Mouse (Mus musculus) hindbrain, embryonic 13.5 days (tissue): ENCODE measurements at regions not wholly inside any gene's neighbourhood (a gene's known extent, or its start where the extent isn't known, plus 50 kb on each side); places are given as distances from the start of the nearest gene placed in this dataset.
"Not testable (repeated sequence)": the region's sequence is repeated elsewhere in the genome, so short reads cannot be mapped to it uniquely, and the experiment has no call there.

Source experiments
- ATAC-seq: fragments of 200-750 bp; cut with Nextera tagmentation; 2 replicates; pipeline ENCODE4 v1.8.0; 2017; ENCODE audit warnings: moderate TSS enrichment; ENCODE audit not compliant: low FRiP score
- H3K27ac ChIP-seq: fragments of 300-500 bp; sonication (generic); 2 replicates; pipeline ENCODE4 v1.5.1; 2015; ENCODE audit warnings: inconsistent platforms, mild to moderate bottlenecking, moderate library complexity
- H3K27me3 ChIP-seq: fragments of 300-500 bp; sonication (generic); 2 replicates; pipeline ENCODE4 v1.6.1; 2015; ENCODE audit warnings: mild to moderate bottlenecking, inconsistent platforms
- H3K36me3 ChIP-seq: fragments of 300-500 bp; sonication (generic); 2 replicates; pipeline ENCODE4 v1.6.1; 2015; ENCODE audit warnings: mild to moderate bottlenecking, inconsistent platforms
- H3K4me1 ChIP-seq: fragments of 300-500 bp; sonication (generic); replicated peaks from 2 replicates; pipeline ENCODE4 v1.6.1; 2015; ENCODE audit warnings: inconsistent platforms
- H3K4me2 ChIP-seq: fragments of 300-500 bp; sonication (generic); 2 replicates; pipeline ENCODE4 v1.6.1; 2015; ENCODE audit warnings: inconsistent platforms, mild to moderate bottlenecking, moderate library complexity
- H3K4me3 ChIP-seq: fragments of 300-500 bp; sonication (generic); 2 replicates; pipeline ENCODE4 v1.5.1; 2015; ENCODE audit warnings: mild to moderate bottlenecking, inconsistent platforms
- H3K9ac ChIP-seq: fragments of 300-500 bp; sonication (generic); 2 replicates; pipeline ENCODE4 v1.6.1; 2015; ENCODE audit warnings: mild to moderate bottlenecking, inconsistent platforms
- H3K9me3 ChIP-seq: fragments of 300-500 bp; sonication (generic); 2 replicates; pipeline ENCODE4 v1.6.1; 2016; ENCODE audit warnings: inconsistent platforms
- WGBS: fragments of 180-500 bp; shearing (Covaris S2); methylation state at CpG from one replicate; pipeline ENCODE4 v1.1.7; 2015; 5-methylcytosine and 5-hydroxymethylcytosine counted together

DNA sequence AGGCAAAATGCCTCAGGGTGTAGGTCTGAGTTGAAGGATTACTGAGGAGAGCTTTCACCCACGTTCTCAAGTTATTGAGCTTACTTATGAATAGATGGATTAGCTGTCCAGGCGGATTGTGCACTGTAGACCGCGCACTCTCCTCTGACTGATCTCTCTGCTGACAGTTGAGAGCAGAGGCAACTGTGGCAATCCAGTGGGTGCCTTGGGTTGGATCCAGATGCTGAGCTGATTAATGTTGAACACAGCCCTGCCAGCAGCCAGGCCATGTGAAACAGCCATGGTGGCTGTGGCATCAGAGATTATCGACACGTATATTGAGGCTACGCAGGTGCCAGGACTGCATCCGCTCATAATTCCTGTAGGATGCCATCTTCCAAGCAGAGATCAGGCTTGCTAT, 53.6 kb downstream of the Gm10320 start:
- Histone ChIP-seq H3K27me3 (0 out of 2 replicates have a peak, but pooled peaks cover 3% of the 10 kb centered on the region), H3K36me3 (no peaks in the 10 kb centered on the region), H3K27ac (no peak overlapping the region), H3K9me3 (no peaks in the 10 kb centered on the region), H3K9ac (no peak overlapping the region), H3K4me2 (no peak overlapping the region), H3K4me3 (no peak overlapping the region), H3K4me1 (no peaks in the 10 kb centered on the region)
- ATAC-seq = no peak
- WGBS = 91% methylated on average over 8 of the region's 8 CpGs

DNA sequence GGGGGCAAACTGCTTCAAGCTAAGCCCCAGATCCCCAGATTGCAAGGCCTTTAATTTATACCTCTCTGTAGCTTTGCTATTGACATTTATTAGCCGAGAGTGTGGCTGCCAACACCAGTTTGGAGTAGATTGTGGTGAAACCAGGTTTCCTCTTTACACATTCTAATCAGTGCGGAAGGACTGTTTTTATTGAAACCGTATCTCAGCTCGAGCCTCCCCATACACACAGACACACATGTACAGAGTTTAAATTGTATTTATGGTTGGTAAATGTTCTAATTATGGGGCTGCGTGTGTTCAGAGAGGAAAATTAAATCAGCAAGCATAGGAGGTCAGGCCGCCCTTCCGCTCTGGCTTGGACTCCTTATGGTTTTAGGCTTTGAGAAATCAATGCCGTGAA, 54.8 kb downstream of the Gm10320 start:
- Histone ChIP-seq H3K4me2 (no peak overlapping the region), H3K36me3 (no peaks in the 10 kb centered on the region), H3K27ac (no peak overlapping the region), H3K27me3 (0 out of 2 replicates have a peak, but pooled peaks cover 3% of the 10 kb centered on the region), H3K4me3 (no peak overlapping the region), H3K9me3 (no peaks in the 10 kb centered on the region), H3K9ac (no peak overlapping the region), H3K4me1 (no peaks in the 10 kb centered on the region)
- no peak for ATAC-seq
- 74% methylated on average over 8 of the region's 8 CpGs for WGBS

DNA sequence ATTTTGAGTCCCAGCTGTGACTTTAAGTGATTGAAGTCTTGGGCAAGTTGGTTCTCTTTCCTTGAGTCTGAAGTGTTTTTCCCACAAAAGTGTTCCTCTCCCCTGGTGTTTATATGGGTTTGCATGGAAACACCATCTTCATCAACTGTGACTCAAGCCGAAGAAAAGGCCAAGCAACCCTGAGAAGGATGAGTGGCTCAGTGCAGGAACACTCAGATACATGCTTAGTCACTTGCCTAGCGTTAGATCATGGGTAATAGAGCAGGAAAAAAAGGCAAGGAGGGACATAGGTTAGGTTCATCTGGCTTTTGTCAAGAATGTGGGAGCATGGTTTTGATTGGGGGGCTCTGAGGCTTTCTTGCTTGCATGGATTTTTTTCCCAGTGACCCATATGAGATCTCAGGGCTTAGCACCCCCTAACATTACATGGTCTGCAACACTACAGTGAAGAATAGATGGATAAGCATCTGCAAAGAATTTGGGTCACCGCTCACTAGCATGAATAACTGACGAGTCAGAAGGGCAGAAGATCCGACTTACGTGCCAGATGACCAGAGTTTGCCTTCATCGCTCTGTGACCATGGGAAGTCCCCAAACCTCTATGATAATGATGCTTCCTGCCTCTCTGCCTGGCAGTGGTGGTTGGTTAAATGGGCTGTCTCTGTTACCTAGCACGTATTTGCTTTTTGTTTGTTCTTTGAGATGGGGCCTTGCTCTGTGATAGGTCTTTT, 56.4 kb downstream of the Gm10320 start:
- Histone ChIP-seq H3K27ac (no peak overlapping the region), H3K4me1 (no peaks in the 10 kb centered on the region), H3K4me3 (no peak overlapping the region), H3K36me3 (no peaks in the 10 kb centered on the region), H3K9me3 (no peaks in the 10 kb centered on the region), H3K27me3 (peaks cover 14% of the 10 kb centered on the region), H3K9ac (no peak overlapping the region), H3K4me2 (no peak overlapping the region)
- WGBS = 97% methylated on average over 8 of the region's 8 CpGs
- no peak for ATAC-seq

DNA sequence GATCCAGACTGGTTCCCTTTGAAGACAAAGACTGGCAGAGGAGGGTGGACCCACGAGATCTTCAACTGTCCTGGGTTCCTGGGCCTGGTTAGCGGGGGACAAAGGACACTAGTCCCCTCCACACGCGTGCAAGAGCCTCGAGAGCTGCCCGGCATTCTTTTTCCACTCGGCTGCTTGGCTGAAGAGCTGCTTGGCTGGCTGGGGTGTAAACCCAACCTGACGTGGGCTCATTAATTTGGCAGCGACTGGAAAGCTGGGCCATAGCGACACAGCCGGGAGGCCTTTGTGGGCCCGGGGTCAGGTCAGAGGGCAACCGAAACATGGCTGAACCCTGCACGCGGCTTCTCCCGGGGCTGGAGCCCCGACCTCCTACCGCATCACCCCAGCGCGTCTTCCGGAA, 62.0 kb downstream of the Gm10320 start:
- WGBS = 15% methylated on average over 21 of the region's 21 CpGs
- ATAC-seq = no peak
- Histone ChIP-seq H3K4me2 (peak overlapping the region; percentile 30; the same call in 1 of the 2 replicates), H3K9ac (no peak overlapping the region), H3K27me3 (peaks cover 36% of the 10 kb centered on the region), H3K36me3 (no peaks in the 10 kb centered on the region), H3K4me1 (peaks cover 6% of the 10 kb centered on the region), H3K4me3 (no peak overlapping the region), H3K9me3 (no peaks in the 10 kb centered on the region), H3K27ac (no peak overlapping the region)

DNA sequence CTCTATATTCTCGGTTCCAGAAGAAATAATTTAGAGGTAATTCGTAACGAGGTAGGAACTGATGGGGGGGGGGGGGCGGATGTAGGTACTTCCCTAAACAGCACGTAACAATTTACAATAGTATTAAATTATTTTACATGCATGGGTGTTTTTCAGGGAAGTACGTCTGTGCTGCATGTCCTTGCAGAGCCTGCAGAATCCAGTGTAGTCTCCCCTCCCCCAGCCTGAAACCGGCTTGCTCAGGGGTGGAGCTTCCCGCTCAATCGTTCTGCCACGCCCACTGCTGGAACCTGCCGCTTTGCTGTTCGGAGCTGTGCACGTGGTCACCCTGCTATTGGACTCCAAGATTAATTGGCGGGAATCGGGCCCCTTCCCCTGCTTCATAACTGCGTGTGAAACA, 64.1 kb downstream of the Gm10320 start:
- not testable (repeated sequence) for H3K4me1 ChIP-seq, H3K27ac ChIP-seq
- WGBS = 11% methylated on average over 16 of the region's 16 CpGs

DNA sequence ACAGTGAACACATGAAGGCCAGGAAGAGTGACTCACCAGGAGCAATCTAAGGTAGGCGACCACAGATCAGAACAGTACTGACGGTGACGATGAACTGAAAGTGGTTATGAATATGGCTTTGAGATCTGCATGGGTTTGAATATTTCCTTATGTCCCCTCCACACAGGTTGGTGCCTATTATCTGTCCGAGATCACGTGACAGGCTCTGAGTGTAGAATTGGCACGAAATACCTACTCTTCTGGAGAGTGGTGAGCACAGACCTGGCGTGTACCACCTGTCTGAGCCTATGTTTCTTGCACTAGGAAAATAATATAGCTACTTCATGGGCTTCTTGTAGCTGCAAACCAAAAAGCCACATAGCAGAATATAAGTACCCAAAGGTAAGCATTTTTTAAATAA, 66.8 kb downstream of the Gm10320 start:
- Histone ChIP-seq H3K27me3 (peaks cover 20% of the 10 kb centered on the region), H3K4me3 (no peak overlapping the region), H3K4me2 (no peak overlapping the region), H3K4me1 (peaks cover 4% of the 10 kb centered on the region), H3K27ac (no peak overlapping the region), H3K9me3 (no peaks in the 10 kb centered on the region), H3K36me3 (no peaks in the 10 kb centered on the region), H3K9ac (no peak overlapping the region)
- ATAC-seq = no peak
- 92% methylated on average over 7 of the region's 7 CpGs for WGBS

More for the DNA sequence above, 64.1 kb downstream of the Gm10320 start:
- not testable (repeated sequence) for H3K36me3 ChIP-seq, H3K9me3 ChIP-seq, H3K9ac ChIP-seq, ATAC-seq
- Histone ChIP-seq H3K4me2 (peak overlapping the region; percentile 48), H3K27me3 (peaks cover 35% of the 10 kb centered on the region), H3K4me3 (peak overlapping the region; percentile 23)

DNA sequence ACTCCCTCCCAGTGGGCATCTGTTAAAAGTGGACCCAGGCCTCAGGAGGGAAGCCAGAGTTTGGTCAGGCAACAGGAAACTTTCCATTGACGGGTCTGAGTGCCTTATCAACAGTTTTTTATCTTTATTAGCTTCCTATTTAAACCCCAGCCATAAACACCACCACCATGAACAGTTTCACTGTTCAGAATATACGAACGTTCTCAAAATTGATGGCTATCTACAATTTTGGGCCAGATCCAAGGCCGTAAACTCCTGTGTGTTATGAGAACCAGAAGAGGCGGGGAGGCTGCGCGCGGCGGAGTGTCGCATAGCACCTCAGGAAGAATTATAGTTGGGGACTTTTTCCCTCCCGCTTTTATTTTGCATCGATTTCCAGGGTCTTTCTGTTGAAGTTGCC, 67.8 kb downstream of the Gm10320 start:
- WGBS = 95% methylated on average over 12 of the region's 12 CpGs
- Histone ChIP-seq H3K4me3 (no peak overlapping the region), H3K4me2 (no peak overlapping the region), H3K27me3 (peaks cover 10% of the 10 kb centered on the region), H3K4me1 (no peaks in the 10 kb centered on the region; the same call in 1 of the 2 replicates), H3K27ac (no peak overlapping the region), H3K36me3 (no peaks in the 10 kb centered on the region), H3K9ac (no peak overlapping the region), H3K9me3 (no peaks in the 10 kb centered on the region)
- no peak for ATAC-seq

DNA sequence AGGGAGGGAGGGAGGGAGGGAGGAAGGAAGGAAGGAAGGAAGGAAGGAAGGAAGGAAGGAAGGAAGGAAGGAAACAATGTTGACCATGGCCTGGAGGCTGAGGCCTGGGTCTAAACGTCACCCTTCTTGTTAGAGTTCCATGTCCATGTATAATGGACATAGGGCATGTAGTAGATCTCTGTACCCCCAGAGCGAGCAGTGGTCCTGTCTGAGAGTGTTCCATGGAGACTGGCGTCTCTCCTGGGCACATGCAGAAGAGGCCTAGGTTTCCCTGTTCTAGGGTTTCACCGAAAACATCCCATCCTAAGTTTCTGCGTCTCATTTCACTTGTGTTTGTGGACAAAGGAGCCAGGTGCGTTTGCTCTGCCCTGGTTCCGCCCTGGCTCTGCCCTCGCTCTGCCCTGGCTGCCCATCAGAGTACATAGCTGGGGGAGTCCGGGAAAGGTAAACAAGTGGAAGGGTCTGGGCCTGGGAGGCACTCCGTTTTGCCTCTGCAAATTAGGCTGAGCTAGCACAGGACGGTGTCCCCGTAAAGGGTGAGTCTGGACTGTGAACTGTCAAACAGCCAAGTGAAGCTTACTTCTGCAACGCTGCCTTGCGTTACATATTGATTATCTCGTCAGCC, 66.5 kb downstream of the Foxd1 start:
- no peak overlapping the region for H3K27ac ChIP-seq
- H3K4me2 ChIP-seq = no peak overlapping the region
- no peaks in the 10 kb centered on the region for H3K27me3 ChIP-seq
- ATAC-seq = no peak
- H3K4me1 ChIP-seq = no peaks in the 10 kb centered on the region
- H3K4me3 ChIP-seq = no peak overlapping the region
- no peak overlapping the region for H3K9ac ChIP-seq
- H3K36me3 ChIP-seq = no peaks in the 10 kb centered on the region
- no peaks in the 10 kb centered on the region for H3K9me3 ChIP-seq
- WGBS = 83% methylated on average over 15 of the region's 15 CpGs

DNA sequence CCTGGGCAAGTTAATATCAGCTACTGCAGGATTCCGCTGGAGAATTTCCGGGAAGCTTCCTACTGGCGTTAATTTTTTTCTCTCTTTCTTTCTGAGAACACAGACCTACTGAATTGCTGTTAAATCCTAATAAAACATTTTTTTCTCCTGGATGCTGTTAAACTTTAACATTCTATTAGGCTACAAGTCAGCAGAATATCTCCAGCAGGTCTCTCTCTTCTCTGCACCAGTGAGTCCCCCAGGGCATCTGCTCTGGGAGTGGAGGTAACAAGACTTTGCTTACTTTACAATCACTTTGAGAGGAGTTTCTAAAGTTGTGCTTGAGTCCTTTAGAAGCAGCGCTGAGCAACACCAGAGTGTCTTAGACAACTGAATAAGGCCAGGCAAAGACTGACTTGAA, 63.7 kb downstream of the Foxd1 start:
- Histone ChIP-seq H3K27me3 (no peaks in the 10 kb centered on the region), H3K9ac (no peak overlapping the region), H3K9me3 (no peaks in the 10 kb centered on the region), H3K27ac (no peak overlapping the region), H3K4me2 (no peak overlapping the region), H3K36me3 (no peaks in the 10 kb centered on the region), H3K4me3 (no peak overlapping the region), H3K4me1 (no peaks in the 10 kb centered on the region)
- no peak for ATAC-seq
- 94% methylated on average over 4 of the region's 4 CpGs for WGBS

DNA sequence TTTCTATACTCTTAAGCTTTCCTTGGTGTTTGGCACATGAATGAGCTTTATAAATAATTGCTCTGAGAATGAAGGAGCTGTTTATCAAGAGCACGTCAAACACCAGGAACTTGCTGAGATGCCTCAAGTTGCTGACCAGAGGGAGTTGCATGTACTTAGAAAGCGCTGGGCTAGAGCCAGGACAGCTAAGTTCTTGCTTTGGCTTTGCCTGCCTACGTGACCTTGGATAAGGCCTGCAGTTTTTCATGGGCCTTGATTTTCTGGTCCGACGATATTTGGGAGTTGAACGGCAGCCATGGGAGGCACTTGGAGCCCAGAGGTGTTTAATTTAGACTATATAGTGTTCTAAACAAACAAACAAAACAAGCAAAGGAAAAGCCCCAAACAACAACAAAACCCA, 62.4 kb downstream of the Foxd1 start:
- H3K9ac ChIP-seq = no peak overlapping the region
- no peaks in the 10 kb centered on the region for H3K36me3 ChIP-seq
- WGBS = 90% methylated on average over 6 of the region's 6 CpGs
- no peak overlapping the region for H3K4me2 ChIP-seq
- no peak overlapping the region for H3K27ac ChIP-seq
- H3K9me3 ChIP-seq = no peaks in the 10 kb centered on the region
- H3K4me3 ChIP-seq = no peak overlapping the region
- H3K27me3 ChIP-seq = no peaks in the 10 kb centered on the region
- H3K4me1 ChIP-seq = no peaks in the 10 kb centered on the region
- no peak for ATAC-seq

DNA sequence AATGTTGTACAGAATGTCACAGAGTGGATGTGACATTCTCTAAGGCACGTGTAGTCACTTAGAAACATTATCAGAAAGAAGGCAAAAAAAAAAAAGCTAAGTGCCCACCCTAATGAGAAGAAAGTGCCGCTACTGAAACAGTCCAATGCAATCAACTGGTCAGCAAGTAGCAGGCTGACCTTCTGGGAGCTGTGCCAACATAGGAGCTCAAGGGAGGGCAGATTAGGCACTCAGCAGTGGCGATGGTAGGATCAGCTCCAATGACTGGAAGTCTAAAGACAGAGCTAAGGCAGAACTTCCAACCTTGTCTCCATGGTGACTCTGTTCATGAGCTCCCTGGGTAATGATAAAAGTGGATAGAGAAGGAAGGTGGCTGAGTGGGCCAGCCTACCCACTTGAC, 60.8 kb downstream of the Foxd1 start:
- H3K4me1 ChIP-seq = no peaks in the 10 kb centered on the region
- no peak overlapping the region for H3K9ac ChIP-seq
- no peaks in the 10 kb centered on the region for H3K36me3 ChIP-seq
- H3K4me2 ChIP-seq = no peak overlapping the region
- H3K4me3 ChIP-seq = no peak overlapping the region
- no peaks in the 10 kb centered on the region for H3K9me3 ChIP-seq
- ATAC-seq = no peak
- no peaks in the 10 kb centered on the region for H3K27me3 ChIP-seq
- H3K27ac ChIP-seq = no peak overlapping the region
- WGBS = 71% methylated on average over 3 of the region's 3 CpGs

DNA sequence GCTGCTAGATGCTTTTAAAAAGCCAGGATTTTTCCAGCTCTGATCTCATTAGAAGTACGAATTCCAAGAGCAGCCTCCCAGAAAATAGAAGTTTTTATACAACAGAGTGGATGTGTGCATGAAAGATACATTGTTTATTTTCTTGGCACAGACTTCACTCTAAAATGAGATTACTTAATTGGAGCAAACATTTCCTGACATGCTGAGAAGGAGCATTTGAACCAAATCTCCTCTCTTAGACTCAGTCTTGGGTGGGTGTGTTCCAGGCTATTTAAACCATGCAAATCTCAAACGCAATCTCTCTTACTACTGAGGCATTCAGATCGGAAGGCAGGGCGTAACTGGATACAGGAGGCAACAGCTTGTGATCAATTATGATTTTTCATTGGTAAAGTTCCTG, 59.2 kb downstream of the Foxd1 start:
- no peak for ATAC-seq
- no peaks in the 10 kb centered on the region for H3K9me3 ChIP-seq
- H3K4me2 ChIP-seq = no peak overlapping the region
- H3K9ac ChIP-seq = no peak overlapping the region
- H3K27ac ChIP-seq = no peak overlapping the region
- no peaks in the 10 kb centered on the region for H3K36me3 ChIP-seq
- 0 out of 2 replicates have a peak, but pooled peaks cover 2% of the 10 kb centered on the region for H3K27me3 ChIP-seq
- no peaks in the 10 kb centered on the region for H3K4me1 ChIP-seq
- 70% methylated on average over 4 of the region's 4 CpGs for WGBS
- no peak overlapping the region for H3K4me3 ChIP-seq
